Mouse (Mus musculus) small intestine, adult 10 weeks (tissue): Measurements from ENCODE around the gene Gm11567. TPM values are rescaled to one million over a fixed set of nuclear protein-coding genes. Genes with fewer than 3 reads are reported as not detected.

Experiments
- polyA plus RNA-seq: library from polyadenylated mRNA; stranded (reverse); fragments of 350-450 nt; fragmentation: Illumina TruSeq; extraction: RNeasy Lipid Tissue Mini Kit (QIAGEN cat#74804); gene quantifications from one replicate; pipeline ENCODE4 v1.2.3, GENCODE M21; 2014; ENCODE audit warnings: low replicate concordance

Gene Gm11567
- not detected for polyA plus RNA-seq

DNA sequence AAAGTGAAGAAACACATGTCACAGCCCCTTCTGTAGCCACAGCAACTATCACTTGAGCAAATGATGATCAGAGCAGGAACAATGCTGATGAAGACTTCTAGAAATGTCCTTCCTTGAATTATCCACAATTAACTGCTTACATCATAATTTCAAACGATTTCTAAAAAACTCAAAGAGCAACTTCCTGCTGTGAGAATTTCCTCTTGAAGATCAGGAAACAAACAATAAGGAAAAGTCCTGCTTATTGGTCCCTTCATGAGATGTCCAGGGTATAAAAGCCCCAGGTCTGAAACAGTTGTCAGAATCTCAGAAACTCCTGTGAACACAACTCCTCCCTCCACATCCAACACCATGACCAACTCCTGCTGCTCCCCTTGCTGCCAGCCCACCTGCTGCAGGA is at the start of gene Gm11567:
Gene Gm11567, plus strand, starts transcription at position 301 of the 400 bp plus-strand sequence.

DNA sequence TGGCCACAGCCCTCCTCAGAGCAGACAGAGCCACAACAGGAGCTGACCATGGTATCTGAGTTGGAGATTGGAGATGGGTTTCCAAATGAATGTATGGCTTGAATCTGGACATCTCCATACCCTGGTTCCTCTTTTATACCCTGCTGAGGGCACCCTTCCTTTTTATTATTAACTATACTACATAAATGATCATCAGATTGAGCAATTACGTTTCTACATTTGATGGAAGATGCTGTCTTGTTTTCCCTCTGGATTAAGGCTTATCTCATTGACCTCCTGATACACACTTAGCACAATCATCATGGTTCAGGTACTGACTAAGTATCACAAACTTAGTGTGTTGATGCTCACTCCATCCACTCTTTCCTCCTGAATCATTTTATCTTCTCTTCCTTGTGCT is 41.0 kb upstream of the Gm11567 start, which contains the start of gene 2300003K06Rik:
Gene 2300003K06Rik, minus strand, starts transcription at position 101 of the 400 bp plus-strand sequence.

GRCm38 (mm10) chr11:99851508-99851907 is 27.5 kb upstream of the Gm11567 start, which contains the start of gene Krtap4-16:
Krtap4-16 (minus strand) TSS chr11:99851608.

DNA sequence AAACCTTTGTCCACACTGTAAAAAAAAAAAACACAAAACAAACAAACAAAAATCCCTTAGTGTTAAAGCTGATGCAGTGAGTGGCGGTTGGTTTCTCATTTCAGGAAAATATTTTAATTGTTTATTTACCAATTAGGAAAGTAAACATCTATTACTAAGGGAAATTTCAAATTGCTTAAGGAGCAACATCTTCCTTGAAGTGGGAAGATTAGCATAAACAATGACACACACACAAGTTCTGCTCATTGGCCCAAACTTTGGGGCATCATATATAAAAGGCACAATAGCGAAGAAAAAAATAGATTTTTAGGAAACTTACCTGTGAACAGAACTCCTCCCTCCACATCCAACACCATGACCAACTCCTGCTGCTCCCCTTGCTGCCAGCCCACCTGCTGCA is 21.4 kb upstream of the Gm11567 start, which contains the start of gene Gm11568:
Gene Gm11568, plus strand, starts transcription at position 301 of the 400 bp plus-strand sequence.

GRCm38 (mm10) chr11:99864176-99864575 is 14.8 kb upstream of the Gm11567 start, which contains the start of gene Gm11559:
Gm11559 (plus strand) TSS chr11:99864476.

DNA sequence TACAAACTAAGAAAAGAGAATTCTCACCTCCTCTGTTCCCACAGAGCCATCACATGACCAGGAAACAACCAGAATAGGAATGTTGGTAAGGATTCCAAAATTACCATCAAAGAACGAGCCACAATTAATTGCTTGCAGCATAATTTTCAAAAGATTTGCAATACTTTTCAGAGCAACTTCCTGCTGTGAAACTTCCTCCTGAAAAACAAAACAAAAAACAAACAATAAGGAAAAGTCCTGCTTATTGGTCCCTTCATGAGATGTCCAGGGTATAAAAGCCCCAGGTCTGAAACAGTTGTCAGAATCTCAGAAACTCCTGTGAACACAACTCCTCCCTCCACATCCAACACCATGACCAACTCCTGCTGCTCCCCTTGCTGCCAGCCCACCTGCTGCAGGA is 5.9 kb upstream of the Gm11567 start, which contains the start of gene Krtap9-1:
Gene Krtap9-1, plus strand, starts transcription at position 301 of the 400 bp plus-strand sequence.

DNA sequence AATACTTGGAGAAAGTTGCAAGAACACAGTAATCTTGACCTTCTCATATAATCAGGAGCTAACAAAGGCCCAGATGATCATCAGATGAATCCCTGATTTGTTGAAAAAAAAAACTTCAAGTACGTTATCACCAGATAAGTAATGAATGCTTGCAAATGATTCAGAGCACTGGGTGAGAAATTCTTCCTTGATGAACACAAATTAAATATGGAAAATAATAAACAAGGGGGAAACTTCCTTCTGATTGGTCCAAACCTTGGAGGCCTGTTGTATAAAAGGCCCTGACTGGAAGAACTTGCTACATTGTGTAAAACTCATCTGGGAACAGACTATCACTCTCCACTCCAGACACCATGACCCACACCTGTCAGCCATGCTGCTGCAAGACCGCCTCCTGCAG is 28.6 kb downstream of the Gm11567 start, which contains the start of gene Krtap31-1:
Gene Krtap31-1, plus strand, starts transcription at position 301 of the 400 bp plus-strand sequence.

GRCm38 (mm10) chr11:99914451-99914850 is 35.5 kb downstream of the Gm11567 start, which contains the start of gene Gm11565:
Gm11565 (plus strand) TSS chr11:99914751.

Other genes starting within 250 kb of the Gm11567 start
- not detected for gene Krtap4-2, start 244.1 kb upstream of the Gm11567 start, polyA plus RNA-seq
- gene Krtap4-7, start 235.1 kb upstream of the Gm11567 start, polyA plus RNA-seq = not detected
- gene Gm11555, start 229.0 kb upstream of the Gm11567 start, polyA plus RNA-seq = not detected
- gene Gm11563, start 220.2 kb upstream of the Gm11567 start, polyA plus RNA-seq = not detected
- not detected for gene Krtap4-6, start 213.2 kb upstream of the Gm11567 start, polyA plus RNA-seq
- not detected for gene Gm14190, start 188.4 kb upstream of the Gm11567 start, polyA plus RNA-seq
- not detected for gene Gm14180, start 144.9 kb upstream of the Gm11567 start, polyA plus RNA-seq
- not detected for gene Gm11595, start 106.3 kb upstream of the Gm11567 start, polyA plus RNA-seq
- not detected for gene Krtap4-8, start 98.5 kb upstream of the Gm11567 start, polyA plus RNA-seq
- not detected for gene Krtap4-9, start 94.0 kb upstream of the Gm11567 start, polyA plus RNA-seq
- gene Gm11596, start 85.7 kb upstream of the Gm11567 start, polyA plus RNA-seq = not detected
- gene Gm11569, start 80.3 kb upstream of the Gm11567 start, polyA plus RNA-seq = not detected
- not detected for gene Gm11554, start 74.7 kb upstream of the Gm11567 start, polyA plus RNA-seq
- gene Krtap4-13, start 69.3 kb upstream of the Gm11567 start, polyA plus RNA-seq = not detected
- not detected for gene Gm11564, start 63.5 kb upstream of the Gm11567 start, polyA plus RNA-seq
- gene 2300003K06Rik, start 41.1 kb upstream of the Gm11567 start, polyA plus RNA-seq = not detected
- gene Krtap4-16, start 27.6 kb upstream of the Gm11567 start, polyA plus RNA-seq = not detected
- not detected for gene Gm11568, start 21.3 kb upstream of the Gm11567 start, polyA plus RNA-seq
- not detected for gene Gm11559, start 14.7 kb upstream of the Gm11567 start, polyA plus RNA-seq
- gene Krtap9-1, start 5.8 kb upstream of the Gm11567 start, polyA plus RNA-seq = not detected
- gene Krtap31-1, start 28.7 kb downstream of the Gm11567 start, polyA plus RNA-seq = not detected
- not detected for gene Gm11565, start 35.6 kb downstream of the Gm11567 start, polyA plus RNA-seq
- not detected for gene Krtap31-2, start 57.1 kb downstream of the Gm11567 start, polyA plus RNA-seq
- not detected for gene Krtap9-5, start 69.3 kb downstream of the Gm11567 start, polyA plus RNA-seq
- not detected for gene Krtap29-1, start 99.9 kb downstream of the Gm11567 start, polyA plus RNA-seq
- not detected for gene Krtap16-1, start 107.4 kb downstream of the Gm11567 start, polyA plus RNA-seq
- gene Krtap17-1, start 114.8 kb downstream of the Gm11567 start, polyA plus RNA-seq = not detected
- gene Krt33a, start 137.0 kb downstream of the Gm11567 start, polyA plus RNA-seq = not detected
- not detected for gene Krt33b, start 150.7 kb downstream of the Gm11567 start, polyA plus RNA-seq
- not detected for gene Krt34, start 162.4 kb downstream of the Gm11567 start, polyA plus RNA-seq
- gene Krt31, start 171.4 kb downstream of the Gm11567 start, polyA plus RNA-seq = not detected
- not detected for gene Krt32, start 209.0 kb downstream of the Gm11567 start, polyA plus RNA-seq
- not detected for gene Krt35, start 217.1 kb downstream of the Gm11567 start, polyA plus RNA-seq
- not detected for gene Krt36, start 226.4 kb downstream of the Gm11567 start, polyA plus RNA-seq
- not detected for gene Krt13, start 242.4 kb downstream of the Gm11567 start, polyA plus RNA-seq